Mouse (Mus musculus): ENCODE measurements around the gene Fbxl18. TPM values are rescaled to one million over a fixed set of nuclear protein-coding genes. Genes with fewer than 3 reads are reported as not detected.

The Fbxl18 gene
- polyA plus RNA-seq, 1 experiment from 2014 or later = 34.2 TPM

Other genes starting within 250 kb of the Fbxl18 start
- gene Slc29a4, start 202.9 kb downstream of the Fbxl18 start, polyA plus RNA-seq (2015; fragmentation: Nextera tagmentation; extraction: Ambion mirVana) = 82.8 and 85.4 TPM in 2 replicates
- gene Tnrc18, start 77.8 kb downstream of the Fbxl18 start, polyA plus RNA-seq (2015; fragmentation: Nextera tagmentation; extraction: Ambion mirVana) = 45.9 and 48.3 TPM in 2 replicates
- gene Actb, start 11.3 kb upstream of the Fbxl18 start, polyA plus RNA-seq (2015; fragmentation: Nextera tagmentation; extraction: Ambion mirVana) = 16,767 and 16,970 TPM in 2 replicates
- 521 and 538 TPM in 2 replicates for gene Fscn1, start 64.9 kb upstream of the Fbxl18 start, polyA plus RNA-seq (2015; fragmentation: Nextera tagmentation; extraction: Ambion mirVana)
- gene Rnf216, start 217.6 kb upstream of the Fbxl18 start, polyA plus RNA-seq (2015; fragmentation: Nextera tagmentation; extraction: Ambion mirVana) = 36.2 and 37.3 TPM in 2 replicates